In genomic region chr4:65285165-65285564, GRCm38 (mm10) we compare ENCODE assay signal across 24 mouse cellular contexts.
DNase-seq lines count a peak whose midpoint lies in the region; ATAC-seq lines count a peak whose summit lies in the region.
"Had no signal": no experiment of that assay in that cellular context is flagged by ENCODE, and none has a peak within 500 bp of the region (broad histone marks: within the 10 kb centered on the region; RNA-seq: fewer than 3 reads in every experiment).

No protein-coding gene starts in this region.

- H3K27me3 ChIP-seq in liver, embryonic 12.5 days (replicated peaks): no peaks in the 10 kb centered on the region
- H3K27me3 ChIP-seq in liver, embryonic 15.5 days: no peaks in the 10 kb centered on the region
- H3K27me3 ChIP-seq: CH12.LX; forebrain, embryonic 13.5 days; hindbrain, embryonic 12.5 days; hindbrain, embryonic 15.5 days had no signal

- no peak overlapping the region for H3K27ac ChIP-seq in liver, embryonic 12.5 days
- H3K27ac ChIP-seq in liver, embryonic 15.5 days (replicated peaks): no peak overlapping the region
- H3K27ac ChIP-seq: forebrain, embryonic 10.5 days; forebrain, embryonic 13.5 days; gastrocnemius, adult 2 months; hindbrain, embryonic 12.5 days; hindbrain, embryonic 15.5 days had no signal

- H3K9ac ChIP-seq in liver, embryonic 12.5 days: no peak overlapping the region
- no peak overlapping the region for H3K9ac ChIP-seq in liver, embryonic 15.5 days
- H3K9ac ChIP-seq: forebrain, embryonic 13.5 days; hindbrain, embryonic 12.5 days; hindbrain, embryonic 15.5 days had no signal

- no peak overlapping the region for H3K4me2 ChIP-seq in liver, embryonic 12.5 days
- no peak overlapping the region for H3K4me2 ChIP-seq in liver, embryonic 15.5 days
- H3K4me2 ChIP-seq: forebrain, embryonic 13.5 days; heart, embryonic 11.5 days; hindbrain, embryonic 12.5 days; hindbrain, embryonic 15.5 days had no signal

- no peak overlapping the region for H3K4me3 ChIP-seq in liver, embryonic 12.5 days
- no peak overlapping the region for H3K4me3 ChIP-seq in liver, embryonic 15.5 days (replicated peaks)
- H3K4me3 ChIP-seq: forebrain, embryonic 10.5 days; forebrain, embryonic 13.5 days; gastrocnemius, adult 2 months; hindbrain, embryonic 12.5 days; hindbrain, embryonic 15.5 days had no signal

- H3K36me3 ChIP-seq in liver, embryonic 12.5 days: no peaks in the 10 kb centered on the region
- no peaks in the 10 kb centered on the region for H3K36me3 ChIP-seq in liver, embryonic 15.5 days (replicated peaks)
- H3K36me3 ChIP-seq: forebrain, embryonic 10.5 days; G1E; hindbrain, embryonic 12.5 days; hindbrain, embryonic 15.5 days had no signal

- 4% methylated on average over 1 of the region's 1 CpGs for WGBS in liver, embryonic 12.5 days (ENCODE audit: insufficient replicate concordance)
- 7% methylated on average over 1 of the region's 1 CpGs for WGBS in liver, embryonic 15.5 days (ENCODE audit: insufficient replicate concordance)

- ATAC-seq in liver, embryonic 12.5 days: peak; percentile 48
- peak; percentile 40 for ATAC-seq in common myeloid progenitor, adult 5-6 weeks (replicated peaks; ENCODE audit: low read depth, poor library complexity, severe bottlenecking)
- peak; percentile 56 for ATAC-seq in liver, embryonic 15.5 days (ENCODE audit: insufficient read depth)
- ATAC-seq in megakaryocyte-erythroid progenitor cell, adult 5-6 weeks (replicated peaks; ENCODE audit: low FRiP score, low TSS enrichment, poor library complexity, severe bottlenecking): peak; percentile 74
- ATAC-seq: forebrain, embryonic 13.5 days; forebrain, embryonic 16.5 days had no signal

- peaks cover 33% of the 10 kb centered on the region for H3K4me1 ChIP-seq in liver, embryonic 12.5 days
- 0 out of 2 replicates have a peak, but pooled peaks cover 8% of the 10 kb centered on the region for H3K4me1 ChIP-seq in liver, embryonic 15.5 days (replicated peaks)

- no peak for DNase-seq in liver
- no peak for DNase-seq in urinary bladder, adult 18-20 months (ENCODE audit: low spot score in 2 of 2)
- no peak for DNase-seq in cerebellum, postnatal 10 days
- DNase-seq: adrenal gland, adult 2 months; adrenal gland, postnatal 14 days; B cell, adult 2 months; cerebellum, adult 11 months; cerebellum, adult 2 months; cerebellum, adult 9-11 months; cerebellum, postnatal 36 days; gastrocnemius, adult 2 months; gastrocnemius, postnatal 14 days had no signal

- H3K9me3 ChIP-seq in liver, embryonic 12.5 days (replicated peaks): no peaks in the 10 kb centered on the region
- no peaks in the 10 kb centered on the region for H3K9me3 ChIP-seq in liver, embryonic 15.5 days (replicated peaks)
- H3K9me3 ChIP-seq: forebrain, embryonic 10.5 days; forebrain, embryonic 13.5 days; G1E; hindbrain, embryonic 12.5 days; hindbrain, embryonic 15.5 days had no signal
